Mouse (Mus musculus) bone marrow, adult 2 months (tissue): Measurements from ENCODE around the gene Wwc2. TPM values are rescaled to one million over a fixed set of nuclear protein-coding genes. Genes with fewer than 3 reads are reported as not detected.

Experiments
- H3K27ac ChIP-seq: fragments of 200-500 bp; 2 replicates; pipeline ENCODE4 v1.5.1; 2012; ENCODE audit warnings: low read depth, mild to moderate bottlenecking, control low read depth, inconsistent platforms, low read length; ENCODE audit not compliant: control insufficient read depth, poor library complexity, insufficient read depth
- H3K4me1 ChIP-seq: fragments of 200-500 bp; 2 replicates; pipeline ENCODE4 v1.6.1; 2011; ENCODE audit warnings: low read length; ENCODE audit not compliant: control insufficient read depth, insufficient read depth
- H3K4me3 ChIP-seq: fragments of 200-500 bp; replicated peaks from 2 replicates; pipeline ENCODE3; 2011; ENCODE audit warnings: mild to moderate bottlenecking, low read depth, low read length, control low read depth; ENCODE audit not compliant: control insufficient read depth
- CTCF ChIP-seq: fragments of 200-500 bp; IDR thresholded peaks from 2 replicates; pipeline ENCODE4 v1.5.1; 2011; ENCODE audit warnings: low read length, control low read depth; ENCODE audit not compliant: control insufficient read depth, insufficient read depth
- POLR2A ChIP-seq: fragments of 200-500 bp; IDR thresholded peaks from 2 replicates; pipeline ENCODE4 v1.6.1; 2011; ENCODE audit warnings: low read depth, mild to moderate bottlenecking, control low read depth, low read length, borderline replicate concordance; ENCODE audit not compliant: control insufficient read depth
- WGBS: fragments of 180-500 bp; shearing (Covaris S2); methylation state at CpG from one replicate; pipeline ENCODE4 v1.1.7; 2018; 5-methylcytosine and 5-hydroxymethylcytosine counted together
- polyA plus RNA-seq: library from polyadenylated mRNA; stranded (reverse); fragments of >200 nt; gene quantifications from 2 replicates; pipeline ENCODE4 v1.2.4, GENCODE M21; 2011; ENCODE audit warnings: low replicate concordance; ENCODE audit not compliant: missing spikeins, insufficient read depth, insufficient read length

Gene Wwc2
- polyA plus RNA-seq, 1 experiment = 2.3 TPM

GRCm38 (mm10) chr8:48014386-48014785 lies 23.7 kb upstream of the Wwc2 start:
- 84% methylated on average over 6 of the region's 6 CpGs for WGBS
- Histone ChIP-seq H3K4me3 (no peak overlapping the region), H3K27ac (no peak overlapping the region), H3K4me1 (no peaks in the 10 kb centered on the region; the same call in 1 of the 2 replicates)
- TF ChIP-seq POLR2A = no peak
- TF ChIP-seq CTCF = no peak

GRCm38 (mm10) chr8:48013281-48013680 lies 22.6 kb upstream of the Wwc2 start:
- H3K27ac ChIP-seq = no peak overlapping the region
- TF ChIP-seq CTCF (no peak), POLR2A (no peak)
- H3K4me3 ChIP-seq = no peak overlapping the region
- no peaks in the 10 kb centered on the region; the same call in 1 of the 2 replicates for H3K4me1 ChIP-seq
- WGBS = 91% methylated on average over 9 of the region's 9 CpGs

- H3K4me1 ChIP-seq = no peaks in the 10 kb centered on the region; the same call in 1 of the 2 replicates
- H3K4me3 ChIP-seq = no peak overlapping the region
- no peak overlapping the region for H3K27ac ChIP-seq
- TF ChIP-seq CTCF (no peak), POLR2A (no peak)
- WGBS = 68% methylated on average over 10 of the region's 10 CpGs
These were observed 21.1 kb upstream of the Wwc2 start for GRCm38 (mm10) chr8:48011871-48012270.

GRCm38 (mm10) chr8:48010977-48011376 lies 20.3 kb upstream of the Wwc2 start:
- Histone ChIP-seq H3K4me1 (no peaks in the 10 kb centered on the region), H3K27ac (no peak overlapping the region), H3K4me3 (no peak overlapping the region)
- no peak for TF ChIP-seq CTCF
- no peak for TF ChIP-seq POLR2A
- 88% methylated on average over 14 of the region's 14 CpGs for WGBS

- TF ChIP-seq POLR2A (no peak), CTCF (no peak)
- H3K27ac ChIP-seq = no peak overlapping the region
- no peak overlapping the region for H3K4me3 ChIP-seq
- no peaks in the 10 kb centered on the region for H3K4me1 ChIP-seq
- 89% methylated on average over 15 of the region's 15 CpGs for WGBS
These were observed 18.7 kb upstream of the Wwc2 start for GRCm38 (mm10) chr8:48009399-48009798.

- 80% methylated on average over 8 of the region's 8 CpGs for WGBS
- no peak for TF ChIP-seq POLR2A
- no peak for TF ChIP-seq CTCF
- no peak overlapping the region for H3K4me3 ChIP-seq
- no peak overlapping the region for H3K27ac ChIP-seq
- no peaks in the 10 kb centered on the region for H3K4me1 ChIP-seq
These were observed 18.2 kb upstream of the Wwc2 start for GRCm38 (mm10) chr8:48008936-48009335.

GRCm38 (mm10) chr8:48006869-48007268 lies 16.1 kb upstream of the Wwc2 start:
- TF ChIP-seq CTCF = no peak
- TF ChIP-seq POLR2A = no peak
- H3K4me1 ChIP-seq = no peaks in the 10 kb centered on the region
- H3K27ac ChIP-seq = no peak overlapping the region
- WGBS = 56% methylated on average over 4 of the region's 4 CpGs
- no peak overlapping the region for H3K4me3 ChIP-seq

- no peaks in the 10 kb centered on the region for H3K4me1 ChIP-seq
- TF ChIP-seq CTCF (no peak), POLR2A (no peak)
- 86% methylated on average over 8 of the region's 8 CpGs for WGBS
- no peak overlapping the region for H3K4me3 ChIP-seq
- H3K27ac ChIP-seq = no peak overlapping the region
These were observed 11.8 kb upstream of the Wwc2 start for GRCm38 (mm10) chr8:48002551-48002950.

GRCm38 (mm10) chr8:48001395-48001794 lies 10.7 kb upstream of the Wwc2 start:
- WGBS = 81% methylated on average over 6 of the region's 6 CpGs
- no peak overlapping the region for H3K4me3 ChIP-seq
- H3K27ac ChIP-seq = no peak overlapping the region
- H3K4me1 ChIP-seq = no peaks in the 10 kb centered on the region
- TF ChIP-seq CTCF = no peak

- Histone ChIP-seq H3K4me1 (no peaks in the 10 kb centered on the region), H3K27ac (no peak overlapping the region), H3K4me3 (no peak overlapping the region)
- WGBS = 74% methylated on average over 1 of the region's 1 CpGs
- TF ChIP-seq POLR2A = no peak
- TF ChIP-seq CTCF = no peak
These were observed 6.0 kb upstream of the Wwc2 start for GRCm38 (mm10) chr8:47996712-47997111.
